Mouse (Mus musculus) kidney, adult 2 months (tissue): ENCODE results near the gene Nmrk1.

ENCODE experiments used
- CTCF ChIP-seq: fragments of 200-500 bp; conservative IDR thresholded peaks from 2 replicates; pipeline ENCODE4 v1.5.1; 2011; ENCODE audit warnings: low read depth, mild to moderate bottlenecking, control low read depth, low read length, moderate library complexity, mixed read lengths; ENCODE audit not compliant: insufficient read depth, insufficient read length
- POLR2A ChIP-seq: fragments of 200-500 bp; IDR thresholded peaks from one replicate; pipeline ENCODE4 v1.6.1; 2011; ENCODE audit warnings: low read depth, low read length, control low read depth

- no peak for TF ChIP-seq CTCF
- TF ChIP-seq POLR2A: no peak
These were observed 12.1 kb upstream of the Nmrk1 start for GRCm38 (mm10) chr19:18619691-18620090.
